Mouse (Mus musculus): ENCODE measurements around the gene Itpkb.

DNA sequence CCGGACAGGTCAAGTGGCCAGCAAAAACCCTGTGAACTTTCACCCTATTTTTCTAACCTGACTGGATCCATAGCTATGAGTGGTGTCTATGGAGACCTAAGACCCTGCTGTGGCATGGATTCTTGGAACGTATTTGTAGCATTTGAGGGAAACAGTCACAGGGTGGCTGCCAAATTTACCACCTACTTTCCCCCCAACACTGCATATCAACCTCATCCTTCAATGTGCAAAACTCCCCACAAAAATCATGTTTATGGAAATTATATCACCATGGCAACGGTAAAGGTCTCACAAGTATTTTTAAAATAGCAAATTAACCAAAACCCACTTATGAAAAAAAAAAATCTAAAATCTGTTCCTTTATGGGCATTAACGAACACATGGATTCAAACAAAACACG is 134.1 kb downstream of the Itpkb start:
- TF ChIP-seq CTCF (IDR thresholded peaks at IDR 0.05; ENCODE audit: control insufficient read depth, insufficient read depth, low read length) = no peak
- no peak for TF ChIP-seq POLR2A (IDR thresholded peaks at IDR 0.05; ENCODE audit: borderline replicate concordance, control insufficient read depth, low read depth, low read length)
